Mouse (Mus musculus) heart, embryonic 14.5 days (tissue): ENCODE data around the gene Robo1. TPM values are rescaled to one million over a fixed set of nuclear protein-coding genes. Genes with fewer than 3 reads are reported as not detected.

Experiments used
- ATAC-seq: fragments of 200-750 bp; cut with Nextera tagmentation; 2 replicates; pipeline ENCODE4 v1.8.0; 2017; ENCODE audit warnings: low read depth, moderate TSS enrichment; ENCODE audit not compliant: insufficient number of reproducible peaks, insufficient read depth, low FRiP score
- H3K27ac ChIP-seq, 2 experiments: fragments of 200-500 bp in 1 of 2; fragments of 300-500 bp in 1 of 2; sonication (generic) in 1 of 2; replicated peaks in 1 of 2; 2 replicates each; pipeline ENCODE4 v1.5.1; 2012 to 2014; ENCODE audit warnings: low read depth in 2 of 2, low read length in 2 of 2, control low read depth in 1 of 2, mild to moderate bottlenecking in 1 of 2, mixed read lengths in 1 of 2; ENCODE audit not compliant: control insufficient read depth in 1 of 2, insufficient read depth in 1 of 2
- H3K27me3 ChIP-seq: fragments of 300-500 bp; sonication (generic); 2 replicates; pipeline ENCODE4 v1.6.1; 2014; ENCODE audit warnings: mild to moderate bottlenecking, low read length, control low read depth; ENCODE audit not compliant: control insufficient read depth, insufficient read depth
- H3K36me3 ChIP-seq: fragments of 300-500 bp; sonication (generic); 2 replicates; pipeline ENCODE4 v1.6.1; 2014; ENCODE audit warnings: mild to moderate bottlenecking, control low read depth, low read length, mixed read lengths; ENCODE audit not compliant: control insufficient read depth, insufficient read depth
- H3K4me1 ChIP-seq, 2 experiments: fragments of 200-500 bp in 1 of 2; fragments of 300-500 bp in 1 of 2; sonication (generic) in 1 of 2; 2 replicates each; pipeline ENCODE4 v1.6.1; 2012 to 2014; ENCODE audit warnings: low read length in 2 of 2, control low read depth in 1 of 2, mixed read lengths in 1 of 2; ENCODE audit not compliant: control insufficient read depth in 2 of 2, insufficient read depth in 2 of 2
- H3K4me2 ChIP-seq: fragments of 300-500 bp; sonication (generic); 2 replicates; pipeline ENCODE4 v1.6.1; 2014; ENCODE audit warnings: mild to moderate bottlenecking, low read length
- H3K4me3 ChIP-seq, 2 experiments: fragments of 200-500 bp in 1 of 2; fragments of 300-500 bp in 1 of 2; sonication (generic) in 1 of 2; 2 replicates each; pipeline ENCODE4 v1.5.1; 2012 to 2014; ENCODE audit warnings: low read length in 2 of 2, mild to moderate bottlenecking in 2 of 2, control low read depth in 1 of 2, low read depth in 1 of 2, moderate library complexity in 1 of 2; ENCODE audit not compliant: control insufficient read depth in 1 of 2, insufficient read depth in 1 of 2
- H3K9ac ChIP-seq: fragments of 300-500 bp; sonication (generic); 2 replicates; pipeline ENCODE4 v1.6.1; 2014; ENCODE audit warnings: mild to moderate bottlenecking, low read length
- H3K9me3 ChIP-seq: fragments of 300-500 bp; sonication (generic); 2 replicates; pipeline ENCODE4 v1.6.1; 2016; ENCODE audit warnings: low read length, control low read depth; ENCODE audit not compliant: control insufficient read depth
- WGBS: fragments of 180-500 bp; shearing (Covaris S2); extraction: QIAGEN DNeasy Blood & Tissue Kit; methylation state at CpG from one replicate; pipeline ENCODE4 v1.1.7; 2014; 5-methylcytosine and 5-hydroxymethylcytosine counted together
- polyA plus RNA-seq: library from polyadenylated mRNA; unstranded; fragments of >200 nt; fragmentation: Nextera tagmentation; extraction: Ambion mirVana; gene quantifications from 2 replicates; pipeline ENCODE4 v1.2.1, GENCODE M21; 2014

Gene Robo1
- polyA plus RNA-seq, 1 experiment from 2014 or later: 14.9 TPM

DNA sequence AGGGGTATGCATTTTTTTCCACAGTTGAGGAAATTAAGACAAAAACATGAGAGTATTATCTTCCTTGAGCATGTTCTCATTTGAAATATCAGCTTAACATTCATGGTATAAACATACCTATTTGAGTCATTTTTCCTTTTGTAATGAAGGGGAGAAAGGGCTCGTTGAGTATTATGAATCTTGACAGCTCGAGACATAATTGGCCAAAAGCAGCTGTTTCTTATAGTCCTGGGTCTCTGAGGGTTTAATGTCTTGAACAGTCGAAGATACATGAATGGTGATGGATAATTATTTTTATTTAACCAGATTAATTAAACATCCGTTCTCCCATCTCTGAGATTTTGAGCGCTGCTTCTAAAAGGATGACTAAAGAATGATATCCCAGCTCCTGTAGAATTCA lies 478.5 kb downstream of the Robo1 start:
- H3K36me3 ChIP-seq: no peaks in the 10 kb centered on the region
- no peaks in the 10 kb centered on the region for H3K9me3 ChIP-seq
- 86% methylated on average over 5 of the region's 5 CpGs for WGBS

DNA sequence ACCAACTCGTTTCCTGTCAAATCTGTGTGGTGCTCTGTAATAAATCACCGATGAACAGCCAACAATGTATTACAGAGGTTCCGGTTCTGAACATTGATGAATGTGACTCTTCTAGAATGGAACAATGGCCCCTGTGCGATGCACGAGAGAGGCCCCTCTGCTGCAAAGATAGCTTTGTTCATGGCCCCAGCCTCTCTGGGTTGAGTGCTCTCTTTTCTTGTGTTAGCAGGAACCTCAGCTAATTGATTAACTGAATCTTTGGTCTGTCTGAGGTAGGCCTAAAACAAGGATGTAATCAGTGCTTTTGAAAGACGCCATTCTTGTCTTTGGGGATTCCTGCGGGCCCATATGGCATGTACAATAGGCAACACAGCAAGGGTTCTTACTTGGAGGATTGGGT lies 479.9 kb downstream of the Robo1 start:
- Histone ChIP-seq H3K4me3 (no peak overlapping the region), H3K9me3 (no peaks in the 10 kb centered on the region), H3K9ac (no peak overlapping the region), H3K36me3 (no peaks in the 10 kb centered on the region), H3K4me1 (peaks cover 0 to 8% of the 10 kb centered on the region in 2 experiments; a peak in 3 of 4 replicates), H3K4me2 (no peak overlapping the region), H3K27ac (no peak overlapping the region), H3K27me3 (no peaks in the 10 kb centered on the region)
- WGBS: 80% methylated on average over 7 of the region's 7 CpGs
- no peak for ATAC-seq

More for the DNA sequence above, 478.5 kb downstream of the Robo1 start:
- Histone ChIP-seq H3K9ac (no peak overlapping the region), H3K27ac (no peak overlapping the region), H3K4me2 (no peak overlapping the region), H3K4me1 (peaks cover 0 to 8% of the 10 kb centered on the region in 2 experiments; a peak in 3 of 4 replicates), H3K4me3 (no peak overlapping the region), H3K27me3 (no peaks in the 10 kb centered on the region)
- ATAC-seq: no peak

DNA sequence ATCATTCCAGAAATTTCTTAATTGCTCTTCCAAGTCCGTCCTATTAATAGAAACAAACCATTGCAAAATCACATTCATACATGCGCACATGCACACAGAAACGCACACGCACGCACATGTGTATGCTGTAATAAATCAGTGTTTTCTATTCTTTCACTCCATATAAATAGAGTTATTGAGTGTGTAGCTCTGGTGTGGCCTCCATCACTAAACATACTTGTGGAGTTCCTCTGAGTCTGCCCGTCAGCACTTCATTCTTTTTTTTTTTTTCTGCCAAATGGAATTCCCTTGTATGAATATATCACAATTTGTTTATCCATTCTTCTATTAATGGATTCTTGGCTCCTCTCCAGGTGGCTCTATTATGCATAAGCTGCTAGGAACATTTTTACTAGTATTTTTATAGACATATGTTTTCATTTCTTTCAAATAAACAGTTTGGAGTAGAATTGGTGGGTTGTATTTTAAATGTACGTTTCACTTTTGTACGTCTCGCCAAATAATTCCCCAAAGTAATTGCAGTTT lies 483.1 kb downstream of the Robo1 start:
- H3K4me3 ChIP-seq: no peak overlapping the region
- H3K9ac ChIP-seq: no peak overlapping the region
- no peaks in the 10 kb centered on the region for H3K9me3 ChIP-seq
- 85% methylated on average over 9 of the region's 9 CpGs for WGBS
- H3K27ac ChIP-seq: no peak overlapping the region
- ATAC-seq: no peak
- no peaks in the 10 kb centered on the region for H3K36me3 ChIP-seq
- no peaks in the 10 kb centered on the region for H3K27me3 ChIP-seq
- no peak overlapping the region for H3K4me2 ChIP-seq
- H3K4me1 ChIP-seq: no peaks in the 10 kb centered on the region

DNA sequence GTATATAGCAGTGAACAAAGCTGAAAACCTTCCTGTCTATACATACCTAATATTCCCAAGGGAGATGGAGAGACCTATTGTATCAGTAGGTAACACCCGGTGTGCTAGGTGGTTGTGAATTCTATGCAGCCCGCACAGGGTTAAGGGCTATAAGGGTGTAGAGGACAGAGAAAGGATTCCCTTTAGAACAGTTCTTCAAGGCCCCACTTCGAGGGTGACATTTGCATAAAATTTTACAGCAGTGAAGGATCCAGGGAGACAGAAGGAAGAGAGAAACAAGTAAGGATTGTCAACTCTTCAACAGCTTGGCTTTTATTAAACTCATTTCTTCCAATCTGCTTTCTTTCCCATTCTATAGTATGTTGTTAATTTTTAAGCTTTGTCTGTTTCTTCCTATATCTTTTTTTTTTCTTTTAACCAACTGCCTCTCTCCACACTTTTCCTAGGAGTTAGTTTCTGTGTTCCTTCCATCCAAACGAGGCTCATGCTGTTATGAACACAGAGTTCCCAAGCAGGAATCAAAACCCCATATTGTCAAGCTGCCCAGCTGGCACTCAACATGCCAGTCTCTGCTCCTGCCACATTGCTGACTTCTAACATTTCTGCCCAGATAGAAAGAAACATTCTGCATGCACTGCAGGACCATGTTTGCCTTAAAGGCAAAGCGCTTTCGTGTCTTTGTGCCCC lies 486.7 kb downstream of the Robo1 start:
- no peak for ATAC-seq
- H3K36me3 ChIP-seq: no peaks in the 10 kb centered on the region
- H3K9me3 ChIP-seq: no peaks in the 10 kb centered on the region
- H3K27me3 ChIP-seq: no peaks in the 10 kb centered on the region
- no peaks in the 10 kb centered on the region for H3K4me1 ChIP-seq
- no peak overlapping the region for H3K4me3 ChIP-seq
- no peak overlapping the region for H3K9ac ChIP-seq
- H3K27ac ChIP-seq: no peak overlapping the region
- WGBS: 68% methylated on average over 6 of the region's 6 CpGs
- H3K4me2 ChIP-seq: no peak overlapping the region

DNA sequence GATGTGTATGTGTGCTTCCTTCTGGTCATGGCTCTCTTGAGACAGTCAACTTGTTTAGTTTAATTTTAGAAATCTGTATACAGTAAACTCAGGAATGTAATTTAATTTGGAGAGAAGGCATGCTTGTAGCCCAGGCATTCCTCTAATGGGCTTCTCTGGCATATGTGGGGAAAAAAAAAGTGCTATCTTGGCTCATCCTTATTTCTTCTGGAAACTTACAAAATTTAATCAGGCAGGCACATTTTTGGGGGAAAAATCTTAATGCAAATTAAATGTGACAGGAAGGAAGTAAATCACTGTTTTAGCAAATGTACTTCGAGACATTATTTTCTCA lies 487.2 kb downstream of the Robo1 start:
- no peak overlapping the region for H3K27ac ChIP-seq
- H3K4me2 ChIP-seq: no peak overlapping the region
- H3K36me3 ChIP-seq: no peaks in the 10 kb centered on the region
- H3K9me3 ChIP-seq: no peaks in the 10 kb centered on the region
- no peaks in the 10 kb centered on the region for H3K4me1 ChIP-seq
- WGBS: 78% methylated on average over 1 of the region's 1 CpGs
- H3K4me3 ChIP-seq: no peak overlapping the region
- ATAC-seq: no peak
- H3K9ac ChIP-seq: no peak overlapping the region
- no peaks in the 10 kb centered on the region for H3K27me3 ChIP-seq

DNA sequence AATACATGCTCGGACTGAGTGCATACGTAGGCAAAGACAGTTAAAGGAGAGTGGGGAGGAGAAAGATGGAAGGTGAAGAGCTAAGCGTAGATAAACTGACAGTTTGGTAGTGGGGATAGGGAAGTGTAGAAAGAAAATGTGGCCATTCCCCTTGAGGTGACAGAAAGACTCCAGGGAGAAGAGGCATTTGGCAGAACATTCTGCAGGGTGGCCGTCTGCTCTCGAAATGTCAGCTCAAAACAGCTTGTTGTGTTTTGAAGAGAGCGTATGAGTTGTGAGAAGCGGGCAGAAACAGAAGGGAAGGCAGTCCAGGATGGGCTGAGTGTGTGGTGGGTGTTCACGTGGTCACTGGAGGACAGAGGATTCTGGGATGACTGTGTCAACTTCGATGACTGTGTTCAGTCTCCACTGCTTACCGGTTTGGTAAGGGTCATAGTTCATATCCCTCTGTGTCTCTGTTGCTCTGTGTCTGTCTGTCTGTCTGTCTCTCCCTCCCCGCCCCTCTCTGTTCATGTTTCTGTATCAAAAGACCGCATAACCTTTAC lies 490.4 kb downstream of the Robo1 start:
- Histone ChIP-seq H3K9me3 (no peaks in the 10 kb centered on the region), H3K27ac (no peak overlapping the region), H3K36me3 (no peaks in the 10 kb centered on the region), H3K4me3 (no peak overlapping the region), H3K4me2 (no peak overlapping the region), H3K4me1 (no peaks in the 10 kb centered on the region), H3K27me3 (no peaks in the 10 kb centered on the region), H3K9ac (no peak overlapping the region)
- ATAC-seq: no peak
- WGBS: 73% methylated on average over 12 of the region's 12 CpGs

DNA sequence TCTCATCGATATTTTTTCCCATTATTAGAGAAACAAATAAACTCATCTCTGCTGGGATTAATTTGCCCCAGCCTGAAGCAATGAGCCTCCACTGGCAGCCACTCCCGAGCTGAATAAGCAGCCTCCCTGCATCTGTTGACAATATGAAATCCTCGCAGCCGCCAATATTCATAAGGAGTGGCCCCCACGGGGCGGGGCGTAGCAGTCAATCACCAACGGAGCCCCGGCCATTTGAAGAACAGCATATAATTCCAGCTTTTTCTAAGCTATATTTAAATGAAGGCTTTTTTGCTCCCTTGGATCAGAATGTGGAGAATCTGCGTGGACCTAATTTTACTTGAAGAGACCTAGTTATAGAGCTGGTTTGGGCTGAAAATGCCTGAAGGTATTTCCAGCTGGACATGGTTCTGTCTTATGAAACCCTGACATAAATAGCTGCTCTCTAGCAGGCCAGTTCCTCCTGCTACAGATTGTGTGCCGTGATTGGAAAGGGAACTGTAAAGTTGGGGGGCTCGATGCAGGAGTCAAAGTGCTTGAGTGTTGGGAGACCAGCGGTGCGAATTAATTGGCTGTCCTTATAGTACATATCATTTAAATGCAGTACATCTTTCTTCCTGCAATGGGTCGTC lies 492.1 kb downstream of the Robo1 start:
- H3K4me2 ChIP-seq: no peak overlapping the region
- 82% methylated on average over 15 of the region's 15 CpGs for WGBS

More for the DNA sequence above, 492.1 kb downstream of the Robo1 start:
- Histone ChIP-seq H3K4me1 (no peaks in the 10 kb centered on the region), H3K9me3 (no peaks in the 10 kb centered on the region), H3K4me3 (no peak overlapping the region), H3K36me3 (no peaks in the 10 kb centered on the region), H3K27ac (no peak overlapping the region), H3K9ac (no peak overlapping the region), H3K27me3 (no peaks in the 10 kb centered on the region)
- no peak for ATAC-seq
